Mouse (Mus musculus) lung, postnatal 0 days (tissue): Measurements from ENCODE around the gene Csrp1.

Experiments used
- CTCF ChIP-seq: IDR thresholded peaks from 2 replicates; pipeline ENCODE4 v1.5.1; 2016; ENCODE audit warnings: antibody characterized with exemption, mild to moderate bottlenecking
- EP300 ChIP-seq: IDR thresholded peaks from 2 replicates; pipeline ENCODE4 v1.6.1; 2016; ENCODE audit warnings: antibody characterized with exemption, mild to moderate bottlenecking, control low read depth

- TF ChIP-seq CTCF (peak; percentile 33; the same call in 1 of the 2 replicates), EP300 (no peak)
Measured at GRCm38 (mm10) chr1:135704317-135704821, 15.5 kb upstream of the Csrp1 start.
